Mouse (Mus musculus): ENCODE data around the gene Igsf3. TPM values are rescaled to one million over a fixed set of nuclear protein-coding genes. Genes with fewer than 3 reads are reported as not detected.
A peak's percentile ranks its signal among the peaks of the same experiment; 100 is the strongest.

Gene Igsf3
- polyA plus RNA-seq, 1 experiment from 2014 or later: 32.0 TPM

DNA sequence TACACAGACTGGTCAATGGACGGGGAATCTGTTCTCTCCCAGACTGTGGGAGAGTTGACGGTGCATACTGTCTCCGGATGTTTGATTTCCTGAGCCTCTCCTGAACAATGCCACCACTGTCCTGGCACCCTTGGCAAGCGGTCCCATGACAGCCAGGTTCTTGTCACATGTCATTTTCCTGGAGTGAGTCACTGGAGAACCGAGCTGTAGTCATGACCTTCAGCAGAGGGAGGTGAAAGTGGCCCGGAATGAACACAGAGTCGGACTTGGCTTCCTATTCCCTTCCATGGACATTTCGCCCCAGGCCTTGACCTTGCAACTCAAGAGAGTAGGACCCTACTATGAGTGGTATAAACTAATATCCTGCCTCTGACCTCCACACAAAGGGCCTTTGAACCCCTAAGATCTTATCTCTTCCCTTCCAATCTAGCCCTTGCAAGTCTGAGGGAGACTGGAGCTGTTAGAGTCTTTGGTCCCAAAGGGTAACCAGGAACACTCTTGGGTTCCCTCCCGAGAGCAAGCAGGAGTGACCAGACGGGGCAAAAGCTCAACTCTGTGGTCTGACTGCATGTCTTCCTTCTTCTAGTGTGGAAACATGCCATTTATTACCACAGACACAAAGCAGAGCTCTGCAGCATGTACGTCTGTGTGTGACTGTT, 123.6 kb downstream of the Igsf3 start:
- H3K4me3 ChIP-seq (replicated peaks): no peak overlapping the region
- no peaks in the 10 kb centered on the region for H3K27me3 ChIP-seq (replicated peaks)
- peak; percentile 28; the same call in 1 of the 2 replicates for ATAC-seq (ENCODE audit: insufficient read depth, low FRiP score, low read depth)
- H3K36me3 ChIP-seq: no peaks in the 10 kb centered on the region
- 0 out of 2 replicates have a peak, but pooled peaks cover 5% of the 10 kb centered on the region for H3K4me1 ChIP-seq
- 65% methylated on average over 11 of the region's 11 CpGs for WGBS
- H3K9ac ChIP-seq: no peak overlapping the region
- no peak overlapping the region for H3K4me2 ChIP-seq
- H3K9me3 ChIP-seq: no peaks in the 10 kb centered on the region
- no peak overlapping the region for H3K27ac ChIP-seq

- no peak overlapping the region for H3K27ac ChIP-seq
- no peak overlapping the region for H3K4me3 ChIP-seq (replicated peaks)
- WGBS: 83% methylated on average over 4 of the region's 4 CpGs
- no peak for ATAC-seq (ENCODE audit: insufficient read depth, low FRiP score, low read depth)
- no peaks in the 10 kb centered on the region for H3K9me3 ChIP-seq
- H3K4me1 ChIP-seq: 0 out of 2 replicates have a peak, but pooled peaks cover 11% of the 10 kb centered on the region
- no peak overlapping the region for H3K4me2 ChIP-seq
- H3K36me3 ChIP-seq: no peaks in the 10 kb centered on the region
- H3K9ac ChIP-seq: no peak overlapping the region
- no peaks in the 10 kb centered on the region for H3K27me3 ChIP-seq (replicated peaks)
Observed at GRCm38 (mm10) chr3:101501611-101502010, 124.7 kb downstream of the Igsf3 start.

- no peak overlapping the region for H3K4me2 ChIP-seq
- ATAC-seq (ENCODE audit: insufficient read depth, low FRiP score, low read depth): no peak
- H3K4me3 ChIP-seq (replicated peaks): no peak overlapping the region
- no peaks in the 10 kb centered on the region for H3K27me3 ChIP-seq (replicated peaks)
- H3K27ac ChIP-seq: no peak overlapping the region
- H3K4me1 ChIP-seq: peaks cover 12% of the 10 kb centered on the region; the same call in 1 of the 2 replicates
- no peaks in the 10 kb centered on the region for H3K9me3 ChIP-seq
- no peaks in the 10 kb centered on the region for H3K36me3 ChIP-seq
- H3K9ac ChIP-seq: no peak overlapping the region
- WGBS: 48% methylated on average over 14 of the region's 14 CpGs
Observed at GRCm38 (mm10) chr3:101502086-101502760, 125.3 kb downstream of the Igsf3 start.

- Histone ChIP-seq H3K27me3 (replicated peaks) (no peaks in the 10 kb centered on the region), H3K4me3 (replicated peaks) (no peak overlapping the region), H3K9ac (no peak overlapping the region), H3K27ac (no peak overlapping the region), H3K4me1 (peaks cover 11% of the 10 kb centered on the region; the same call in 1 of the 2 replicates), H3K36me3 (no peaks in the 10 kb centered on the region), H3K4me2 (no peak overlapping the region), H3K9me3 (no peaks in the 10 kb centered on the region)
- peak; percentile 82 for ATAC-seq (ENCODE audit: insufficient read depth, low FRiP score, low read depth)
- WGBS: 28% methylated on average over 5 of the region's 5 CpGs
Observed at GRCm38 (mm10) chr3:101506179-101506578, 129.3 kb downstream of the Igsf3 start.

GRCm38 (mm10) chr3:101506970-101507702, 130.3 kb downstream of the Igsf3 start:
- Histone ChIP-seq H3K4me2 (no peak overlapping the region), H3K9me3 (no peaks in the 10 kb centered on the region), H3K4me3 (replicated peaks) (no peak overlapping the region), H3K27ac (no peak overlapping the region), H3K9ac (no peak overlapping the region), H3K4me1 (peaks cover 11% of the 10 kb centered on the region; the same call in 1 of the 2 replicates), H3K36me3 (no peaks in the 10 kb centered on the region), H3K27me3 (replicated peaks) (no peaks in the 10 kb centered on the region)
- ATAC-seq (ENCODE audit: insufficient read depth, low FRiP score, low read depth): peak; percentile 24; the same call in 1 of the 2 replicates
- WGBS: 41% methylated on average over 13 of the region's 14 CpGs

- WGBS: 60% methylated on average over 3 of the region's 3 CpGs
- ATAC-seq (ENCODE audit: insufficient read depth, low FRiP score, low read depth): no peak
- Histone ChIP-seq H3K9ac (no peak overlapping the region), H3K9me3 (no peaks in the 10 kb centered on the region), H3K4me2 (no peak overlapping the region), H3K27ac (no peak overlapping the region), H3K27me3 (replicated peaks) (no peaks in the 10 kb centered on the region), H3K4me1 (peaks cover 11% of the 10 kb centered on the region; the same call in 1 of the 2 replicates), H3K4me3 (replicated peaks) (no peak overlapping the region), H3K36me3 (no peaks in the 10 kb centered on the region)
Observed at GRCm38 (mm10) chr3:101507766-101508165, 130.9 kb downstream of the Igsf3 start.

DNA sequence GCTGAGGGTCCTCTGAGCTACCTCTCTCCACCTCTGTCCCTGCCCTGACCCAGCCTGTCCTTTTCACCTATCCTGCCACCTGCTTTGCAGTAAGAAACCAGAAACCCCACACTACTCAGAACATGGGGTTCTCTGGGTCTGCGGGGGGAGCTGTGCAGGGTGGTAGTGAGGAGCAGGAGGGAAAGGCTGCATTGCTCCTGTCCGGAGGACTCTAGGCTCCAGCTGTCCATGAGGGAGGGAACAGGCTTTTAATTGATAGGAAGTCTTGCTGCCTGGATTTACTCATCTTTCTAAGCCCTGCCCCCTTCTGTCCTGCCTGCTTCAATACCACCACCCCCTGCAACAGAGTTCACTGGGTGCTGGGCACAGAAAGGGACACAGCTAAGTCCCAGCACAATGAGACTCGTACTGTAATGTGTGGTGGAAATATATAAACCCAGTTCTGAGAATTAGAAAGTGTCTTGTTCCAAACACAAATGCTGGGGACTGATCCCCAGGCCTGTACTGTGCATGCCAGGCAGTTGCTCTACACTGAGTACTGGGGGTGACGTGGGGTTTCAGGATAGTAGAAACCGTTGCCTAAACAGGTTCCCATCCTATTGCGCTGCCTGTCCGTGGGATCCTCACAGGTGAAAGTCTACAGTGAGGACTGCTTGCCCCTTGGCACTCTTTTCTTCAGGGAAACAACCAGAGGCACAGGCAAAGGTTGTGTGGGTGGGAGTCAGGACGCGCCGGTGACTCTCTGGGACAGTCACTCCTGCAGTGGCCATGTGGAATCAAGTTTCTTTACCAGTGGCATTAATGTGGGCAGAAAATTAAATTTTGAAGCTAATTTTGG, 133.0 kb downstream of the Igsf3 start:
- Histone ChIP-seq H3K4me3 (replicated peaks) (no peak overlapping the region), H3K27me3 (replicated peaks) (no peaks in the 10 kb centered on the region), H3K4me2 (no peak overlapping the region), H3K9ac (no peak overlapping the region), H3K9me3 (no peaks in the 10 kb centered on the region), H3K27ac (no peak overlapping the region), H3K36me3 (no peaks in the 10 kb centered on the region), H3K4me1 (peaks cover 23% of the 10 kb centered on the region; the same call in 1 of the 2 replicates)
- WGBS: 80% methylated on average over 10 of the region's 10 CpGs
- no peak for ATAC-seq (ENCODE audit: insufficient read depth, low FRiP score, low read depth)

GRCm38 (mm10) chr3:101510632-101511031, 133.7 kb downstream of the Igsf3 start:
- H3K9ac ChIP-seq: no peak overlapping the region
- H3K4me3 ChIP-seq (replicated peaks): no peak overlapping the region
- no peak overlapping the region for H3K4me2 ChIP-seq
- 76% methylated on average over 5 of the region's 5 CpGs for WGBS
- no peaks in the 10 kb centered on the region for H3K36me3 ChIP-seq
- ATAC-seq (ENCODE audit: insufficient read depth, low FRiP score, low read depth): no peak
- peaks cover 23% of the 10 kb centered on the region; the same call in 1 of the 2 replicates for H3K4me1 ChIP-seq
- H3K27ac ChIP-seq: no peak overlapping the region
- no peaks in the 10 kb centered on the region for H3K9me3 ChIP-seq
- no peaks in the 10 kb centered on the region for H3K27me3 ChIP-seq (replicated peaks)

Other genes with a start within 250 kb of the Igsf3 start
- gene Cd2, start 89.1 kb upstream of the Igsf3 start, polyA plus RNA-seq (2015; fragmentation: Nextera tagmentation; extraction: Ambion mirVana): 0.14 TPM in 1 of 2 replicates, not detected in the other
- gene Atp1a1, start 227.6 kb downstream of the Igsf3 start, polyA plus RNA-seq (2015; fragmentation: Nextera tagmentation; extraction: Ambion mirVana): 142 and 173 TPM in 2 replicates

Data from stomach, embryonic 15.5 days (tissue).